Mouse (Mus musculus): ENCODE data around the gene Gng8.

Gng8 gene

DNA sequence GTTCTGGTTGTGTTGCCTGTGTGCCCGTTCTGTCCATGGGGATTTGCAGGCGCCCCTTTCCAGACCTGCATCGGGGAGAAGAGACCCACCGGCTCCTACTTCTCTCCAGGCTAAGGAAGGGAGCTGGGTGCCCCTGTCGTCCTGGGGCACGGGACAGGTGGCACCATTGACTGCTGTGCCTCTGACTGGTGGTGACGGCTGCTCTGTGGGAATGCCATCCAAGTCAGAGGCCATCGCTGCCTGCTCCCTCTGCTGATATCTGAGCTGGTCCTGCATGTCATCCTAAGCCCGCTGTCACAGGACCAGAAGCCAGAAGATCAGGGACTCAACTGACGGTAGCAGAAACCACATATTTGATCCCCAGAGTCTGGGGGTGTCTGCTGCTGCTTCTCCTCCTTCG, 17.3 kb downstream of the Gng8 start:
- DNase-seq: no peak

DNA sequence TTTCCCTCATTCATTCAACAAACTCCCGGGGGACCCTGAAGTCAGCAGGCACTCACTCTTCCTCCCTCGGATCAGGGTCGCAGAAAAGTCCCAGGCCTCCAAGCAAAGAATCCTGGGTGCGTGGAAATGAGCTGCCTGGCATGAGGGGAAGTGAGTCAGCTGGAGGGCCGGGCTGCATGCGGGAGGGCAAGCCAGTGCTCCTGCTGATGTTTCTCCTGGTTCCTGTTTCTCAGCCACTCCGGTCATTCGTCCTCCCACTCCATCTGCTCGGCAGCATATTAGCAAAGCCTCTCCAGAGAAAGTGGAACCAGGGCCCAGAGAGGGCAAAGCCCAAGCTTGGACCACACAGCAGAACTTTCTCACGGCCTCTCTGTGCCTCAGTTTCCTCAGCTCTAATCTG, 18.3 kb downstream of the Gng8 start:
- no peak for DNase-seq

GRCm38 (mm10) chr7:16911904-16912303, 20.3 kb downstream of the Gng8 start:
- no peak for DNase-seq

DNA sequence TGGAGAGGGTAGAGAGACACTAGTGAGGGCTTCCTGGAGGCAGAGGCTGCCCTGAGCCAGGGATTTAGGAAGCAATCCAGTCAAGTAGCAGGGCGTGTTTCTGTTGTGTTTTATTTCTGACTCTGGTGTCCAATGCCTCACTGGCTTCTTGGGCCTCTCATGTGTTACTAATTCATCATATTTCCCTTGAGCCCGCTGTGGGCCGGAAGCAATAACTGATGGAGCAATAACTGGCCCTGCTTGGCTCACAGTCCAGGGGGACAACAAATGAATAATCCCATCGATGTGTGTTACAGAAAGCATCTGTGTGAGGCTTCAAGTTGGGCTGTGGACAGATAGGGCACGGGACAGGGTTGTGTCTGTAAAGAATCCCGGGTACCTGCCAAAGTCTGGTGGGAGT, 20.8 kb downstream of the Gng8 start:
- no peak for DNase-seq

DNA sequence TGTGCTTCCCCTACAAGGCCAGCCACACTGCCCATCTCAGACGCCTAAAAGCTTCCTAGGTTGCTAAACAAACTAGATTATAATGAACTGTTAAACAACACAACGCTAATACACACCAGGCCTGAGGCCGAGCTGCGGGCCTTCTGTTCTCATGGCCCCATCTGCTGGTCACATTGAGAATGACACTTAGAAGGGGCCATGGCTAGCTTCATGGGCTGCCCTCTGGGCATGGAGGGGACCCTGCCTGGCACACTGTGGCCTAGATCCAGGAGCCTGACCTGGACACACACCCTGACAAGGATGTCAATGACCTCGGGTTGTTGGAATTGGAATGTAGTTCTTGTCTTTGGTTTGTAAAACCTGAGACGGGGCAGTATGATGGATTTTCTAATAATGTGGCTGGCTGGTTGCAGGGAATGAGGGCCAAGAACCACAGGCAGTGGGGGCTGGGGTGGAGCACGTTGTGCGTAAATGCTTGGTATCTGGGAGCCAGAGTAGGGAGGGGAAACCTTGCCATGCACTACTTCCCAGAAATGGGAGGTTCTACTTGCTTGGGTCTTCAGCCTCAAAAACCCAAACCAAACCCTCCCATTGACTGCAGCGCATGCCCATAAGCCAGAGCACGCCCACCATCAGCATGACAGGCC, 22.3 kb downstream of the Gng8 start:
- DNase-seq: peak; percentile 77 to 86

GRCm38 (mm10) chr7:16914453-16915343, 23.1 kb downstream of the Gng8 start:
- peak; percentile 28 to 42 for DNase-seq

DNA sequence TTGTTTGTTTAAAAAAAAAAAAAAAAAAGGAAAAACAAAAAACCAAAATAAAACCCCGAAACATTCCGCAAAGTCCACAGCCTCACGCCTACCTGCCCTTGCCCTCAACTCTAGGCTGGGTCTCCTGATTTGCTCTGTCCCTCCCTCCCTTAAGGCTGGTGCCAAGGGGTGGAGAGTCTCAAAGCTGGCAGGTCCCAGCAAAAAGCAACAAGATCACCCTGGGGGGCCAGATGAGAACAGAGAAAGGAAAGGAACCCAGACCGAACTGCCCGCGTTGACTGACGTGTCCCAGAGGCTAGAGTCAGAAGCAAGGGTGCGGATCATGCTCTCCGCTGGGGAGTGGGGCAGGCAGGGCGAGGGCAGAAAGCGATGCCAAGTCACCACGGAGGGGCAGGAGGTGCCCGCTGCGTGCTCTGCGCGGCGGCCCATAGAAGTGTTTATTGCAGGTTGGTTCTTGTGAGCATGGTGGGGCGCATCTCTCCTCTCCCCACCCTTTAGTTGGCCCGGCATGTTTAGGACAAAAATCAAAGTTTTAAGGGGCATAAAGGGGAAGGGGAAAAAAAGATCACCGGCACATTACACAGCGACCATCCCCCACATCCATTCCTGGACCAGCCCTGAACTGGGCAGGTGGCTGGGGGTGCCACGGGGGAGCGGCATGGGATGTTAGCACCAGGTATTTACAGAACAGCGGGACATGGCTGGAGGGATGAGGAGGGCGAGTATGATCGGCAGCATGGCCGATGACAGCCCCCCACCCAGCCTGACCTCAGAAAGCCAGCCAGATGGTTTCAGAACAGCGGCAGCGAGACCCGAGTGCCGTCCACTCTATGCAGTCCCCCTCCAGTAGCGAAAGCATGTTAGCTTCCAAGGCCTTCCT, 24.1 kb downstream of the Gng8 start:
- DNase-seq: peak; percentile 46 to 51

- peak; percentile 54 to 75 for DNase-seq
Measured at GRCm38 (mm10) chr7:16916342-16917265, 25.0 kb downstream of the Gng8 start.

DNA sequence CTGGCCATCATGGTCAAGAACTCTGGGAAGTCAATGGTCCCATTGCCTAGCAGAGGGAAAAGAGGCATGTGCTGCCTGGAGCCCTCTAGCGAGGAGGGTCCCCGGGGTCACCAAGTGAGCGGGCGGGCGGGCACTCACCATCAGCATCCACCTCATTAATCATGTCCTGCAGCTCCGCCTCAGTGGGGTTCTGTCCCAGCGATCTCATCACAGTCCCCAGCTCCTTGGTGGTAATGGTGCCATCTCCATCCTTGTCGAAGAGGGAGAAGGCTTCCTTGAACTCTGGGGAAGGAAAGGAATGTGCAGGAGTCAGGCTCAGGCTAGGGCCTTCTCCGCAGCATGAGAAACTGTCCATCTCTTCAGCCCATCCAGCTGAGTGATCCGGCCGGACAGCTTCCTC, 25.9 kb downstream of the Gng8 start:
- no peak for DNase-seq

DNA sequence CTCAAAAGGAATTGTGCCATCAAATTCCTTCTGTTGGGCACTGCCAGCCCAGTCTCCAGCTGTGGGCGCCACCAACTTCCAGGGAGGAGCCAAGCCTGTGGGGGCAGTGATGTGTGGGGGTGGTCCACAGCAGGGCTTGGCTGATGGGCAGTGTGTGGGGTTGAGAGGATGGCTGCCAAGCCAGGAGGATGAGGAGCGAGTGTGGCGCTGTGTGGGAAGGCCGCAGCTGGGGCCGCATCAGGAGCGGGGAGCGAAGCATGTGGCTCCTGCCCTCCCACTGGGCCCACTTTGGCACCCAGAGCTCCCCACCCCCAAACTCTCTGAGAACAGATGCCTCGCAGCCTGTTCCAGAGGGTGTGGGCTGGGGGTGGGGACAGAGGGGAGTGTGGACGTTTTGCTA, 26.4 kb downstream of the Gng8 start:
- DNase-seq: peak; percentile 31 to 51

GRCm38 (mm10) chr7:16918670-16919069, 27.1 kb downstream of the Gng8 start:
- DNase-seq: no peak

GRCm38 (mm10) chr7:16919395-16920149, 28.0 kb downstream of the Gng8 start:
- peak; percentile 48 to 53 for DNase-seq

DNA sequence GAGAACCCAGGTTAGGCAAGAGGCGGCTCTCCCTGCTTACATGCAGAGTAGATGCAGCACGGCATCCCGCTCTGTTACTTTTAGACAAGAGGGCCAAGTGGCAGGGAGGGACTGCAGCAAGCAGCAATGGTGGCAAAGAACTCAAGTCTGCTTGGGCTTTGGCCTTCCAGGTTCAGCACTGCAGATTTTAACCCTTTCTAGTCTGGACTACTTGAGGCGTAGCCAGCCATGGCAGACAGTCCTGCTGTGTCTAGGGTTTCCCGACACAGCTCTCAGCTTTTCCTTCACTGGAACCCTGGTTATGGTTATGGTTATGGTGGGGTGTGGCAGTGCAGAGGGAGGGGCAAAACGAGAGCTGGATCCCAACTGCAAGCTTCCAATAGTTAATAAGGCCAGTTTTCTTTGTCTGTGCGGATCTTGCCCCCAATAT, 28.6 kb downstream of the Gng8 start:
- peak; percentile 37 to 48 for DNase-seq

GRCm38 (mm10) chr7:16920818-16921791, 29.5 kb downstream of the Gng8 start:
- DNase-seq: peak; percentile 67 to 68

DNA sequence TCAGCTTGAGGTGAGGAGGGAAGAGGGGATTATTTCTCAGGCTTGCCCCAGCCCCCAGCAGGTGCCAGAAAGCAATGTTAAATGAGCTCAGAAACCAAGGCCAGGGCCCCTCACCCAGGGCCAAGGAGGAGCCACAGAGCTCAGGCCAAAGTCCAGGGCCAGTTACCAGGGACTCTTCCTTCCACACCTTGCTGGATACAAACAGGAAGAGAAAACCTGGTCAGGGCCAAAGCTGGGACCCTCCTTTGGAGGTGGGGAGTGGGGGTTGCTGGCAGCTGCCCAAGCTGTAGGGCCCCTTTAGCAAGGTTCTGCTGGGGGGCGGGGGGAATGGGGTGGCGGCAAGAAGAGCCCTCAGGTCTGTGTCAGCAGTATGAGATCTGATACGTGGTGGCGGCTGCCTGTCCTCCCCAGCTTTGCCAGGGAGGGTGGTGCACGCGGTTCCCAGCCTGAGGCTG, 30.3 kb downstream of the Gng8 start:
- DNase-seq: peak in 1 of 2 experiments; percentile 61

- peak; percentile 66 to 71 for DNase-seq
Measured at GRCm38 (mm10) chr7:16922360-16922973, 30.9 kb downstream of the Gng8 start.

DNA sequence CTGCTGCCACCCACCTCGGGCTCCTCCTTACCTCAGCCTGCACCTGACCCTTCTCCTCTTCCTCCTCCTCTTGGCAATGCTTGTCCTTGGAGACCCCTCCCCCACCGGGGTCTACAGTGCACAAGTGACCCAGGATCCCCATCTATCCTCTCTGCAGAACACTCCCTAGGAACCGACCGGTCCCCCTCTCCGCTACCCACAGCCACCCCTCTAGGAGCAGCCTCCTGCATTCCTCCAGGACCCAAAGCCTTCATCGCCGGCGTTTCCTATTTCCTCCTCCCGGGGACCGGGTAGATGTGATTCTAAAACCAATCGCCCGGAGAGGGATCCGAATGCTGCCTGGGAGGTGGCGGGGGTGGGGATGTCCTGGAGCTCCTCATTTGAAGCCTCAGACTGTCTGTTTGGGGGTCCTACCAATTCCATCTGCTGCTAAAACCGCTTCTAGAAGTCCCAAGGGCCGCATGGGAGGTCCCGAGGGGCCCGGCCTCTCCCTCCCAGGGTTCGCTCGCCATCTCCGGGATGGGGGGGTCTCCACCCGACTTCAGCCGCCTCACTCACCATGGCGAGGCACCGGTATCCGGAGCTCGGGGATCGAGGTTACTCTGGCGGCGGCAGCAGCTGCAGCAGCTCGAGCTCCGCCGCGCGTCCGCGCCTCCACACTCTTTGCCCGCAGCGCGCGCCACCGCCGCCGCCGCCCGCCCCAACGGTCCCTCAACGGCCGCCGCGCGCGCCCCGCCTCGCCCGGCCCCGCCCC, 31.9 kb downstream of the Gng8 start:
- peak in 1 of 2 experiments; percentile 68 for DNase-seq

- peak; percentile 100 for DNase-seq
Measured at GRCm38 (mm10) chr7:16924037-16924834, 32.6 kb downstream of the Gng8 start, which contains the start of gene Calm3. Gene Calm3, minus strand, starts transcription at chr7:16924114.

All from cerebellum, postnatal 25 days (tissue).